Comparison of ENCODE assay signal across 9 mouse cellular contexts in the genomic region with DNA sequence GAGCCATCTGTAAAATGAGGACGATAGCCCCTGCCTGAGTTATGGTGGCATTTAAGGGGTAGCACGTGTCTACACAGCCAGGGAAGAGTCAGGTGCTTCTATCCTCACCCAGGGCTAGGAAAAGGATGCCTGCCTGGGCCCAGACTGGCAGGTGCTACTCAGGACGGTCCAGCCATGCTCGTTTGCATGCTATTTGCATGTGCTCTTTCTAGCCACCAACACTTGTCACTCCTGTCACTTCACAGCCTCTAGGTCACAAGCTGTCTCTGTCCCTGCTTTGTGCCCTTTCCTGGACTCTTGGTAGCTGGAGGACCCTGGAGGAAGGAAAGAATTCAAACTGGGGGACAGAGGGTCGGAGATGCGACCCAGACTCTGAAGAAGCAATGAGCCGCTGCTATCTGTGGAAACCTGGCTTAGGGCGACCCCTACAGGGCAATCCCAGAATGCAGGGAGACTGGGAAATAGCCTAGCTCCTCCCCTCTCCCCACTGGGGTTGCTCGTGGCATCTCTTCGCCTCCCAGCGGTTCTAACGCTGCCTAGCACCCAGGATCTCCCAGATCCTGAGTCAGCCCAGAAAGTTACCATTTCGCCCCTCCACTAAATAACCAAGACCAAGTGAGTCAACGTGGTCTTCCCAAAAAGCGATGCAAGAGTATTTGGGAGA. TPM values are rescaled to one million over a fixed set of nuclear protein-coding genes. Genes with fewer than 3 reads are reported as not detected.
DNase-seq lines count a peak whose midpoint lies in the region; ATAC-seq and TF ChIP-seq lines count a peak whose summit lies in the region.
"Had no signal": no experiment of that assay in that cellular context is flagged by ENCODE, and none has a peak within 500 bp of the region (broad histone marks: within the 10 kb centered on the region; RNA-seq: fewer than 3 reads in every experiment).

No protein-coding gene starts in this region.

- H3K4me1 ChIP-seq in E14TG2a.4 (replicated peaks; ENCODE audit: low read depth, low read length): peaks cover 49% of the 10 kb centered on the region
- H3K4me1 ChIP-seq in lung, embryonic 15.5 days: peaks cover 41% of the 10 kb centered on the region
- H3K4me1 ChIP-seq in olfactory bulb, adult 2 months (ENCODE audit: control insufficient read depth, insufficient read depth, low read length): peaks cover 36% of the 10 kb centered on the region

- no peak overlapping the region for H3K27ac ChIP-seq in lung, embryonic 15.5 days
- no peak overlapping the region for H3K27ac ChIP-seq in olfactory bulb, adult 2 months (ENCODE audit: insufficient read depth, low read depth, low read length)

- no peak overlapping the region for H3K4me2 ChIP-seq in lung, embryonic 15.5 days
- H3K4me2 ChIP-seq: limb, embryonic 13.5 days had no signal

- peaks cover 63% of the 10 kb centered on the region for H3K27me3 ChIP-seq in E14TG2a.4 (ENCODE audit: insufficient read depth, low read length)
- no peaks in the 10 kb centered on the region for H3K27me3 ChIP-seq in lung, embryonic 15.5 days
- H3K27me3 ChIP-seq: limb, embryonic 13.5 days had no signal

- TF ChIP-seq CTCF in E14TG2a.4 (conservative IDR thresholded peaks at IDR 0.05; ENCODE audit: low read length): peak; percentile 95
- peak; percentile 99 for TF ChIP-seq CTCF in brain, embryonic 14.5 days (IDR thresholded peaks at IDR 0.05; ENCODE audit: borderline replicate concordance, extremely low read depth, insufficient read depth, insufficient read length)
- peak; percentile 88 for TF ChIP-seq CTCF in olfactory bulb, adult 2 months (IDR thresholded peaks at IDR 0.05; ENCODE audit: insufficient read depth, low read depth, low read length)

- H3K9ac ChIP-seq in lung, embryonic 15.5 days: no peak overlapping the region
- H3K9ac ChIP-seq: limb, embryonic 13.5 days had no signal

- DNase-seq in brain, embryonic 14.5 days (ENCODE audit: low read depth): peak; percentile 93
- DNase-seq in fibroblast of lung, adult 2 months (ENCODE audit: low read depth): peak; percentile 82
- DNase-seq in heart, postnatal 10 days: peak; percentile 95 to 98
- peak; percentile 99 for DNase-seq in layer of hippocampus, adult 11-12 months (ENCODE audit: low spot score)
- peak; percentile 86 for DNase-seq in testis, postnatal 14 days (ENCODE audit: low spot score)

- no peaks in the 10 kb centered on the region for H3K9me3 ChIP-seq in E14TG2a.4 (ENCODE audit: low read length)
- no peaks in the 10 kb centered on the region for H3K9me3 ChIP-seq in lung, embryonic 15.5 days
- H3K9me3 ChIP-seq: limb, embryonic 13.5 days had no signal

- 0 out of 2 replicates have a peak overlapping the region, but pooled peaks have one; percentile 11 for H3K4me3 ChIP-seq in E14TG2a.4 (replicated peaks; ENCODE audit: low read length)
- H3K4me3 ChIP-seq in lung, embryonic 15.5 days: no peak overlapping the region
- H3K4me3 ChIP-seq in olfactory bulb, adult 2 months (ENCODE audit: insufficient read depth, low read depth, low read length): no peak overlapping the region
- H3K4me3 ChIP-seq: limb, embryonic 13.5 days had no signal

- 14% methylated on average over 15 of the region's 15 CpGs for WGBS in lung, embryonic 15.5 days
- 13% methylated on average over 15 of the region's 15 CpGs for WGBS in olfactory bulb, adult 2 months

- intact Hi-C loops in heart, postnatal 10 days (cut with DNase I): loop anchor here (1.0 to 5.0 kb wide), 3 partner anchors 71 to 454 kb away; no protein-coding TSS in a partner anchor

- peak; percentile 16; the same call in 1 of the 2 replicates for ATAC-seq in lung, embryonic 15.5 days (ENCODE audit: borderline replicate concordance, extremely low read depth, low FRiP score, low TSS enrichment)

- TF ChIP-seq POLR2A in brain, embryonic 14.5 days (IDR thresholded peaks at IDR 0.05; ENCODE audit: borderline replicate concordance, extremely low read depth, insufficient read depth, insufficient read length, poor library complexity, severe bottlenecking): no peak
- TF ChIP-seq POLR2A in olfactory bulb, adult 2 months (IDR thresholded peaks at IDR 0.05; ENCODE audit: insufficient read depth, low read depth, low read length): no peak

- no peaks in the 10 kb centered on the region for H3K36me3 ChIP-seq in E14TG2a.4 (ENCODE audit: insufficient read depth, low read length)
- H3K36me3 ChIP-seq in lung, embryonic 15.5 days: no peaks in the 10 kb centered on the region
- H3K36me3 ChIP-seq: limb, embryonic 13.5 days had no signal

RNA-seq across cellular contexts. Expression of a gene that starts 19.5 kb away (rescaled TPM):
- 0.03 TPM in 1 of 2 replicates, not detected in the other for polyA plus RNA-seq in brain, embryonic 14.5 days (2012; rRNA removed)
- total RNA-seq in heart, postnatal 10 days (2021): not detected
- 0.22 TPM in 1 of 2 replicates, not detected in the other for polyA plus RNA-seq in lung, embryonic 15.5 days (2015; fragmentation: Nextera tagmentation; extraction: Ambion mirVana)
- not detected in 2 replicates for polyA plus RNA-seq in olfactory bulb, adult 2 months (2012; ENCODE audit: insufficient read depth, insufficient read length, low replicate concordance, missing spikeins)
- polyA plus RNA-seq: limb, embryonic 13.5 days had no signal

RNA-seq across cellular contexts. Expression of a gene that starts 30.7 kb away (rescaled TPM):
- 2.0 and 3.7 TPM in 2 replicates for polyA plus RNA-seq in brain, embryonic 14.5 days (2012; rRNA removed)
- total RNA-seq in heart, postnatal 10 days (2021): 1 to 10 TPM; 3.5 to 4.8 TPM
- polyA plus RNA-seq in lung, embryonic 15.5 days (2015; fragmentation: Nextera tagmentation; extraction: Ambion mirVana): 307 and 345 TPM in 2 replicates
- polyA plus RNA-seq in olfactory bulb, adult 2 months (2012; ENCODE audit: insufficient read depth, insufficient read length, low replicate concordance, missing spikeins): not detected in 2 replicates

RNA-seq across cellular contexts. Expression of a gene that starts 33.4 kb away (rescaled TPM):
- 0.10 and 0.23 TPM in 2 replicates for polyA plus RNA-seq in brain, embryonic 14.5 days (2012; rRNA removed)
- under 1 TPM; 0.36 to 0.40 TPM for total RNA-seq in heart, postnatal 10 days (2021)
- polyA plus RNA-seq in lung, embryonic 15.5 days (2015; fragmentation: Nextera tagmentation; extraction: Ambion mirVana): 0.97 and 1.0 TPM in 2 replicates
- not detected in 2 replicates for polyA plus RNA-seq in olfactory bulb, adult 2 months (2012; ENCODE audit: insufficient read depth, insufficient read length, low replicate concordance, missing spikeins)

RNA-seq across cellular contexts. Expression of a gene that starts 49.0 kb away (rescaled TPM):
- 2.3 and 2.6 TPM in 2 replicates for polyA plus RNA-seq in brain, embryonic 14.5 days (2012; rRNA removed)
- total RNA-seq in heart, postnatal 10 days (2021): not detected
- polyA plus RNA-seq in lung, embryonic 15.5 days (2015; fragmentation: Nextera tagmentation; extraction: Ambion mirVana): 13.3 and 18.4 TPM in 2 replicates
- not detected in 2 replicates for polyA plus RNA-seq in olfactory bulb, adult 2 months (2012; ENCODE audit: insufficient read depth, insufficient read length, low replicate concordance, missing spikeins)

RNA-seq across cellular contexts. Expression of a gene that starts 54.4 kb away (rescaled TPM):
- polyA plus RNA-seq in brain, embryonic 14.5 days (2012; rRNA removed): 1.9 and 3.9 TPM in 2 replicates
- 1 to 10 TPM; 6.5 to 7.2 TPM for total RNA-seq in heart, postnatal 10 days (2021)
- 221 and 264 TPM in 2 replicates for polyA plus RNA-seq in lung, embryonic 15.5 days (2015; fragmentation: Nextera tagmentation; extraction: Ambion mirVana)
- not detected in 2 replicates for polyA plus RNA-seq in olfactory bulb, adult 2 months (2012; ENCODE audit: insufficient read depth, insufficient read length, low replicate concordance, missing spikeins)

Comparison
In these comparisons a context has a peak if more than half of its experiments do, and no peak if none do; other contexts are left out.
1. RNA of a gene that starts 30.7 kb away (polyA plus RNA-seq): 307 to 345 TPM in lung, embryonic 15.5 days and not detected in olfactory bulb, adult 2 months; 2.0 to 3.7 TPM in brain, embryonic 14.5 days; every median in the first group is over 10 times any median in the second.
2. Peak in every context shown above with its lines, with median percentiles within 50 percentile points of each other: CTCF ChIP-seq and DNase-seq.